Mouse (Mus musculus): ENCODE measurements around the gene Eif5b. TPM values are rescaled to one million over a fixed set of nuclear protein-coding genes. Genes with fewer than 3 reads are reported as not detected.
"Not testable (repeated sequence)": the region's sequence is repeated elsewhere in the genome, so short reads cannot be mapped to it uniquely, and the experiment has no call there.

Eif5b gene
- polyA plus RNA-seq, 1 experiment = 12.1 TPM

DNA sequence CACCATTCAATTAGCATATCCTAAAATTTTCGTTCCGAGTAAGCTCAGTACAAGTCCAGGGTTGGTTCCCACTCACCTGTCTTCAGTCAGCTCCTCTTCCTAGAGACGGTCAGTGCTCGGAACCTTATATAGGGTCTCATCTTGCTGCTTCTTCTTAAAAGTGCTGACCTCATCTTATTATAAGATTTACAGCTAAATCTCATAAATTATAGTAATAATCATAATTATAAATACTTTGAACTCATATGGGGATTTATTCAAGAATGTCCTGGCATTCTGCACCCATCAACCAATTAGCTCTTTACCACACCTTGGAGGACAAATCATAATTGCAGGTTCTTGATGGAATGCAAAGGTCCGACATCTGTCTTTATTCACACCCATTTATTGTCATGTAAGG is 40.2 kb upstream of the Eif5b start, which contains the start of gene Lyg1:
TSS of gene Lyg1 (minus strand) at position 101 of the 400 bp plus-strand sequence.
- Histone ChIP-seq H3K79me2 (ENCODE audit: control insufficient read depth, insufficient read depth) (no peaks in the 10 kb centered on the region), H3ac (ENCODE audit: control insufficient read depth, insufficient read length, low read depth) (no peak within 1 kb of the TSS), H3K4me3 (ENCODE audit: insufficient read depth, poor library complexity, severe bottlenecking) (no peak within 1 kb of the TSS), H3K36me3 (ENCODE audit: control insufficient read depth, insufficient read depth) (no peaks in the 10 kb centered on the region), H3K27me3 (ENCODE audit: control insufficient read depth, insufficient read depth, insufficient read length) (peaks cover 5% of the 10 kb centered on the region), H3K79me3 (ENCODE audit: low read depth) (no peaks in the 10 kb centered on the region)
- TF ChIP-seq USF1 (IDR thresholded peaks at IDR 0.05; ENCODE audit: low read depth) = no peak

DNA sequence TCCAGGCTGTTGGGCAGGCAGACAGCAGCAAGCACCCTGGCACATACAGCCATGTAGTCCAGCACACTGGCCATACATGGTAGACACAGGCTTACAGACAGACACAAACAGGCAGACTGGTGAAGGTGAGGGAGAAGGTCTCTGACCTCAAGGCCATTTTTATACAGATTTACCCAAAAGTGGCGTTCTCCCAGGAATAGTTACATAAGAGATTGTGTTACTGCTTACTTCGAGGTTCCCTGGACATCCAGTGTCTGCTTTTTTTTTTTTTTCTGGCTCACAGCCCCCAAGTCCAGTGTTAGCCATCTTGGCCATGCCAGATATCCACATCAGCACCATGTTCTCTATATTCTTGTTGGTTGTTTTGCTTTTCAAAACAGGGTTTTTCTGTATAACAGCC is 39.3 kb upstream of the Eif5b start:
- TF ChIP-seq MAX (IDR thresholded peaks at IDR 0.05) (no peak), CTCF (IDR thresholded peaks at IDR 0.05; ENCODE audit: control insufficient read depth, insufficient read depth, insufficient read length) (no peak), MYOG (IDR thresholded peaks at IDR 0.05; ENCODE audit: control insufficient read depth, extremely low read depth, insufficient read length) (no peak), CEBPB (IDR thresholded peaks at IDR 0.05; ENCODE audit: low read depth) (no peak), MYOD1 (IDR thresholded peaks at IDR 0.05; ENCODE audit: control insufficient read depth, insufficient read length, low read depth) (no peak), FOSL1 (IDR thresholded peaks at IDR 0.05; ENCODE audit: insufficient read depth, low read length, poor library complexity, severe bottlenecking) (no peak), USF1 (IDR thresholded peaks at IDR 0.05; ENCODE audit: low read depth) (no peak)
- Histone ChIP-seq H3K27me3 (ENCODE audit: control insufficient read depth, insufficient read depth, insufficient read length) (peaks cover 5% of the 10 kb centered on the region), H3ac (ENCODE audit: control insufficient read depth, insufficient read length, low read depth) (no peak overlapping the region)

DNA sequence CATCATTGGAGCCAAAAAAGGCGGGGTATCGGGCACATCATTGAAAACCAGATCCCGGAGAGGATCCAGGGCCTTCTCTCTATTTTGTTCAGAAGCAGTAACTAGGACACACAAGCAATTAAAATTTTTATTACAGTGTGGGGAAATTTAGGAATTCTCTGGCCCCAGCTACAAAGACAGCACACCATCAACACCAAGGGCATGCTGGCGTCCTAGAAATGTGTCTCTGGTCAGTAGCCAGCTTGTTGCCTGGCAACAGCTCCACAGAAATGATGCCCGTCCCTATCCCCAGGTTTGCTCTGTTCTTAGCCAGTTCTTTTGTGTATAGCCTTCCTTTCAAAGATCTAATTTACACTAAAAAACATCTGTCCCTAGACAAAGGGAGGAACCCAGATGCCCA is 38.3 kb upstream of the Eif5b start:
- no peak for TF ChIP-seq MYOD1 (IDR thresholded peaks at IDR 0.05; ENCODE audit: control insufficient read depth, insufficient read length, low read depth)
- no peak for TF ChIP-seq USF1 (IDR thresholded peaks at IDR 0.05; ENCODE audit: low read depth)
- TF ChIP-seq MAX (IDR thresholded peaks at IDR 0.05) = no peak
- TF ChIP-seq CTCF (IDR thresholded peaks at IDR 0.05; ENCODE audit: control insufficient read depth, insufficient read depth, insufficient read length) = no peak
- no peak for TF ChIP-seq CEBPB (IDR thresholded peaks at IDR 0.05; ENCODE audit: low read depth)
- TF ChIP-seq FOSL1 (IDR thresholded peaks at IDR 0.05; ENCODE audit: insufficient read depth, low read length, poor library complexity, severe bottlenecking) = no peak
- no peak for TF ChIP-seq MYOG (IDR thresholded peaks at IDR 0.05; ENCODE audit: control insufficient read depth, extremely low read depth, insufficient read length)
- Histone ChIP-seq H3K4me3 (ENCODE audit: insufficient read depth, poor library complexity, severe bottlenecking) (no peak overlapping the region), H3K79me2 (ENCODE audit: control insufficient read depth, insufficient read depth) (no peaks in the 10 kb centered on the region), H3K27me3 (ENCODE audit: control insufficient read depth, insufficient read depth, insufficient read length) (peaks cover 5% of the 10 kb centered on the region), H3K36me3 (ENCODE audit: control insufficient read depth, insufficient read depth) (no peaks in the 10 kb centered on the region), H3K79me3 (ENCODE audit: low read depth) (no peaks in the 10 kb centered on the region), H3ac (ENCODE audit: control insufficient read depth, insufficient read length, low read depth) (no peak overlapping the region)

More for the DNA sequence above, 39.3 kb upstream of the Eif5b start:
- Histone ChIP-seq H3K79me2 (ENCODE audit: control insufficient read depth, insufficient read depth) (no peaks in the 10 kb centered on the region), H3K79me3 (ENCODE audit: low read depth) (no peaks in the 10 kb centered on the region), H3K4me3 (ENCODE audit: insufficient read depth, poor library complexity, severe bottlenecking) (no peak overlapping the region), H3K36me3 (ENCODE audit: control insufficient read depth, insufficient read depth) (no peaks in the 10 kb centered on the region)

DNA sequence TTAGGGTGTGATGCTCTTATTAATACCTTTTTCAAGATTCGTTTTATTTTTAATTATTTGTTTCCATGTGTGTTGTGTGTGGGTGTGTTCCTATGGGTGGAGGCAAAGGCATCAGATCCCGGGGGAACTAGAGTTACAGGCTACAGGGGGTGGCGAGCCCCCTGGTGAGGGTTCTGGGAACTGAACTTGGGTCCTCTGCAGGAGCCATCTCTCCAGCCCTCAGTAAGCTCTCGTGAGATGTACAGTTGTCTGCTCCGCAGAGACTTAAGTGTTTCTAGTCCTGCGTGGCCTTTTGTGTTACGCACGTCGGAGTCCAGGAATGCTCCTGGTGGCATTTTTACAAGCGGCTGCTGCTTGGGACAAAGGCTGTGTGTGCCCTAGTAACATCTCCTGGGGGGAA is 32.2 kb upstream of the Eif5b start:
- H3K4me3 ChIP-seq (ENCODE audit: insufficient read depth, poor library complexity, severe bottlenecking) = no peak overlapping the region
- H3K79me3 ChIP-seq (ENCODE audit: low read depth) = no peaks in the 10 kb centered on the region
- H3ac ChIP-seq (ENCODE audit: control insufficient read depth, insufficient read length, low read depth) = no peak overlapping the region
- H3K36me3 ChIP-seq (ENCODE audit: control insufficient read depth, insufficient read depth) = no peaks in the 10 kb centered on the region
- no peaks in the 10 kb centered on the region for H3K27me3 ChIP-seq (ENCODE audit: control insufficient read depth, insufficient read depth, insufficient read length)
- TF ChIP-seq MAX (IDR thresholded peaks at IDR 0.05) = no peak
- TF ChIP-seq CEBPB (IDR thresholded peaks at IDR 0.05; ENCODE audit: low read depth) = no peak
- TF ChIP-seq FOSL1 (IDR thresholded peaks at IDR 0.05; ENCODE audit: insufficient read depth, low read length, poor library complexity, severe bottlenecking) = no peak
- no peak for TF ChIP-seq MYOD1 (IDR thresholded peaks at IDR 0.05; ENCODE audit: control insufficient read depth, insufficient read length, low read depth)
- TF ChIP-seq USF1 (IDR thresholded peaks at IDR 0.05; ENCODE audit: low read depth) = no peak
- TF ChIP-seq CTCF (IDR thresholded peaks at IDR 0.05; ENCODE audit: control insufficient read depth, insufficient read depth, insufficient read length) = no peak
- H3K79me2 ChIP-seq (ENCODE audit: control insufficient read depth, insufficient read depth) = no peaks in the 10 kb centered on the region

DNA sequence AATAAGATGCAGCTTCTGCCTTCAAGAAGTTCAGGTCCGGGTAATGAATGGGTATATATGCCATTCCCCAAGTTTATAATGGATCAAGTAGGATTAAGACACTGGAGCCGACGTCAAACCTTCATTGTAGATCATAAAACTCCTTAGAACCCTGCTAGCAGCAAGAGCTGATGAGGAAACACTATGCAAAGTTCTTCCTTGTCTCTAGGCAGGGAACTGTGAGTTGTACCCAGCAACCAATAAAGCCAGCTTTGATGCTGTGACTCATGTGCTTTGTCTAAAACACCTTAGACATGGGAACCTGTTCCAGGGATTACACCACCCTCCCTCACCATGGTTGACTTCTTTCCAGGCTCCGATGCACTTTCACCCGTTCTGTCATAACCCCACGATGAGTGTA is 29.1 kb upstream of the Eif5b start:
- H3K27me3 ChIP-seq (ENCODE audit: control insufficient read depth, insufficient read depth, insufficient read length) = peaks cover 4% of the 10 kb centered on the region
- H3ac ChIP-seq (ENCODE audit: control insufficient read depth, insufficient read length, low read depth) = no peak overlapping the region
- no peaks in the 10 kb centered on the region for H3K36me3 ChIP-seq (ENCODE audit: control insufficient read depth, insufficient read depth)
- H3K4me3 ChIP-seq (ENCODE audit: insufficient read depth, poor library complexity, severe bottlenecking) = no peak overlapping the region
- H3K79me2 ChIP-seq (ENCODE audit: control insufficient read depth, insufficient read depth) = no peaks in the 10 kb centered on the region
- no peaks in the 10 kb centered on the region for H3K79me3 ChIP-seq (ENCODE audit: low read depth)
- TF ChIP-seq MYOD1 (IDR thresholded peaks at IDR 0.05; ENCODE audit: control insufficient read depth, insufficient read length, low read depth) (no peak), USF1 (IDR thresholded peaks at IDR 0.05; ENCODE audit: low read depth) (no peak), FOSL1 (IDR thresholded peaks at IDR 0.05; ENCODE audit: insufficient read depth, low read length, poor library complexity, severe bottlenecking) (no peak), MAX (IDR thresholded peaks at IDR 0.05) (no peak), CEBPB (IDR thresholded peaks at IDR 0.05; ENCODE audit: low read depth) (no peak), CTCF (IDR thresholded peaks at IDR 0.05; ENCODE audit: control insufficient read depth, insufficient read depth, insufficient read length) (no peak), MYOG (IDR thresholded peaks at IDR 0.05; ENCODE audit: control insufficient read depth, extremely low read depth, insufficient read length) (no peak)

DNA sequence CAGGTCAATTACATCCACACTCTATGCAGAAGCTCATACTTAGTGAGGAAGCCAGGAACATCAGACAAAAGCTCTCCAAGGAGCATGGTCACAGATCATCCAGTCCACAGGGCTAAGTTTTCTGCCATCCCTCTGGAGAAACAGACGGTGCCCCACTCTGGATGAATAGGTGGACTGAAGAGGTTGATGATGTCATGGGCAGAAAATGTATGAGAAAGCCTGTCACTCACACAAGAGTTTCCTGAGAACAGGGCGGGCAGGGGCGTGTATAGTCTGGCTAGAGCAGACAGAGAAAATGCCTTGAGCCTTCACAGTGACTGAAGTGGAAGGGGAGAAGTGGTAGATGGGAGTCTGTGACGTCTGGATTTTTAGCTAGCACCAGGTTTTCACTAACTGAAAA is 26.3 kb upstream of the Eif5b start:
- no peaks in the 10 kb centered on the region for H3K79me3 ChIP-seq (ENCODE audit: low read depth)
- no peaks in the 10 kb centered on the region for H3K36me3 ChIP-seq (ENCODE audit: control insufficient read depth, insufficient read depth)
- TF ChIP-seq CTCF (IDR thresholded peaks at IDR 0.05; ENCODE audit: control insufficient read depth, insufficient read depth, insufficient read length) (no peak), MYOD1 (IDR thresholded peaks at IDR 0.05; ENCODE audit: control insufficient read depth, insufficient read length, low read depth) (no peak)
- H3K27me3 ChIP-seq (ENCODE audit: control insufficient read depth, insufficient read depth, insufficient read length) = peaks cover 4% of the 10 kb centered on the region
- no peak overlapping the region for H3ac ChIP-seq (ENCODE audit: control insufficient read depth, insufficient read length, low read depth)
- H3K79me2 ChIP-seq (ENCODE audit: control insufficient read depth, insufficient read depth) = no peaks in the 10 kb centered on the region
- H3K4me3 ChIP-seq (ENCODE audit: insufficient read depth, poor library complexity, severe bottlenecking) = no peak overlapping the region

DNA sequence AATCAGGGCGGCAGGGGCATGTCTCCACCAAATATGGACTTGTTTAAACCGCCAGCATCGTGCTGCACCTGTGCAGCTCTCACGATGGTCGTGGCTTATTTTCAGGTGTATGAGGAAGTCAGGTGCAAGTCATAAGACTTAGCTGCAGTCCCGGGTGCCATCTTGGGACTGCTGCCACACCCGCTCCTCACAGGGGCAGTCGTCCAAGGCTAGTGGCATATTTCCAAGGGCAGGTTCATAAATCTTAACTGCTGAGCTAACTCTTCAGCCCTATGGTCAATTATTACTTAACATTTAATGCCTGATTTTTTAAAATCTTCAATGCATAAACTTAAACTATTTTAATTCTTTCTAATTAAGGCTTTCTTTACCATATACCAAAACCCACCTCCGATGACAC is 21.1 kb upstream of the Eif5b start:
- H3K27me3 ChIP-seq (ENCODE audit: control insufficient read depth, insufficient read depth, insufficient read length); H3ac ChIP-seq (ENCODE audit: control insufficient read depth, insufficient read length, low read depth); H3K4me3 ChIP-seq (ENCODE audit: insufficient read depth, poor library complexity, severe bottlenecking); H3K79me2 ChIP-seq (ENCODE audit: control insufficient read depth, insufficient read depth); H3K36me3 ChIP-seq (ENCODE audit: control insufficient read depth, insufficient read depth); H3K79me3 ChIP-seq (ENCODE audit: low read depth): not testable (repeated sequence)

Data from C2C12 (cell line).